Mouse (Mus musculus): ENCODE measurements around the gene Triobp. TPM values are rescaled to one million over a fixed set of nuclear protein-coding genes. Genes with fewer than 3 reads are reported as not detected.
A peak's percentile ranks its signal among the peaks of the same experiment; 100 is the strongest.
"Not testable (repeated sequence)": the region's sequence is repeated elsewhere in the genome, so short reads cannot be mapped to it uniquely, and the experiment has no call there.

Triobp gene
- total RNA-seq, 2 experiments from 2014 or later = 32.3 to 44.7 TPM

DNA sequence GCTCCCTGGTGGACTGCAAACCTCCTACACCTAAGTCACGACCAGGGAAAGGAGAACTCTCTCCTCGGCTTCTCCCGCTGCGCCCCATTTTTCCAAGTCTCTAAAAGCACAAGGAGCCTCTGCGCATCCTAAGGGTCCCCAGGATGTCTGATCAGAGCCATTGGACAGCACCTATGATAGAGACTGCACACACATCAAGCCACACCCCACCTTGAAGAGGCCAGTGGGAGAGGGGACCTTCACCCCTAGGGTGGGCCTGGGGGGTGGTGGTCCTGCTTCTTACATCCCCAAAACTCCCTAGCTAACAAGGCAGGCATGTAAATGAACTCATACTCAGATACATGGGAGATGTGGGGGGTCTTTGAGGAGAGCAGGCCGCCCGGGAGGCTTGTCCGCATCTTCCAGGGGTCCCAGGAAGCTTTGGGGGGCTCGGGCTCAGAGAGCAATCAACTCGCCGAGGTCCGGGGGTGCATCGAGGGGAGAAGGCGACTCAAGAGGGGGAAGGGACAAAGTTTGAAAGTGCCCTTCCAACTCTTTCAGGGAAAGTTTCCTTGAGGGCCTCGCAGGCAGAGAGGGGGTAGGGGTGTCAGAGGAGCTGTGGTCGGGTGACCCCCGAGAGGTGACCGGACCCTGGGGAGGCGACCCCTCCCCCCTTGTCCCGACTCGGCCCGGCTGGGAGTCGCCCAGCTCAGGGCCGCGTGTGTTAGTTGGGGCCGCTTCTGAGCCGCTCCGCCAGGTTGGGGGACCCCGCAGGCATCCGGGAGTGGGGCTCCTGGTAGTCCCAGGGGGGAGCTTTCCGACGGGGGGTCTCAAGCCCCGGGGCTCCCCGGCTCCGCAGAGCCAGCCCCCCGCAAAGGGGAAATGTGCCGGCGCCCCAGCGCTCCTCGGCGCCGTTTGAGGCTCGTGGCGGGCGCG, 80.0 kb downstream of the Triobp start:
- no peak for ATAC-seq (replicated peaks; ENCODE audit: poor library complexity, severe bottlenecking)

DNA sequence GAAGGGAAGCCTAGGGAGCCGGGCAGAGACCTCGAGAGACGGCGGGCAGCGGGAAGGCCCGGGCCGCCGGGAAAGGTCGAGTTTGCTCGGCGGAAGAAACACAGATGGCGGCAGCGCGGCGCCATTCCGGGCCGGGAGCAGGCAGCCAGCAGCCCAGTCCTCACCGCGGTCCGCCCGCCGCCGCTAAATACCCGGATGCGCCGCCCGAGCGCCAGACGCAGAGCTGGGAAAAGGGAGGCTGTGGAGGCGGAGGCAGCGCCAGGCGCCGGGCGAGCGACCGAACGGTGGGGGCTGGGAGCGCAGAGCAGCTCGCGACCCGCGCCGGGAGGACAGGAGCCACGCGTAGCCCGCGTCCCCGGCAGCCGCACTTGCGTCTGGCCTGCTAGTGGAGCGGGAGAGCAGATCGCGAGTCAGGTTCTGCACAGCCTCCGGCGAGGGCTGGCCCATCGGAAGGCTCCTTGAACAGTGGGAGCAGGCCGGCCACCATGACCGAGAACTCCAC, 80.8 kb downstream of the Triobp start, which contains the start of gene H1f0:
TSS of gene H1f0 (plus strand) at position 214 of the 502 bp plus-strand sequence.
- peak; percentile 69 for ATAC-seq (replicated peaks; ENCODE audit: poor library complexity, severe bottlenecking)

DNA sequence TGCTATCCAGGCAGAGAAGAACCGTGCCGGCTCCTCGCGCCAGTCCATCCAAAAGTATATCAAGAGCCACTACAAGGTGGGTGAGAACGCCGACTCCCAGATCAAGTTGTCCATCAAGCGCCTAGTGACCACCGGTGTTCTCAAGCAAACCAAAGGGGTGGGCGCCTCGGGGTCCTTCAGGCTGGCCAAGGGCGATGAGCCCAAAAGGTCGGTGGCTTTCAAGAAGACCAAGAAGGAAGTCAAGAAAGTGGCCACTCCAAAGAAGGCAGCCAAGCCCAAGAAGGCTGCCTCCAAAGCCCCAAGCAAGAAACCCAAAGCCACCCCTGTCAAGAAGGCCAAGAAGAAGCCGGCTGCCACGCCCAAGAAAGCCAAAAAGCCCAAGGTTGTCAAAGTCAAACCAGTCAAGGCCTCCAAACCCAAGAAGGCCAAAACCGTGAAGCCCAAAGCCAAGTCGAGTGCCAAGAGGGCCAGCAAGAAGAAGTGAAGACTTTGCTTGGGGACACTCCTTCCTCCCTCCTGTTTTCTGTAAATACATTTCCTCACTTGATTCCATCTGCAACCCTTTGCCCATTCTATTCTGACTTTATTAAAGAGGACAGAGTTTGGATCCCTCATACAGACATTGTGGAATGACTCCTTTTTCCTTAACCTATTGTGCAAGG, 81.4 kb downstream of the Triobp start:
- ATAC-seq (replicated peaks; ENCODE audit: poor library complexity, severe bottlenecking) = no peak

DNA sequence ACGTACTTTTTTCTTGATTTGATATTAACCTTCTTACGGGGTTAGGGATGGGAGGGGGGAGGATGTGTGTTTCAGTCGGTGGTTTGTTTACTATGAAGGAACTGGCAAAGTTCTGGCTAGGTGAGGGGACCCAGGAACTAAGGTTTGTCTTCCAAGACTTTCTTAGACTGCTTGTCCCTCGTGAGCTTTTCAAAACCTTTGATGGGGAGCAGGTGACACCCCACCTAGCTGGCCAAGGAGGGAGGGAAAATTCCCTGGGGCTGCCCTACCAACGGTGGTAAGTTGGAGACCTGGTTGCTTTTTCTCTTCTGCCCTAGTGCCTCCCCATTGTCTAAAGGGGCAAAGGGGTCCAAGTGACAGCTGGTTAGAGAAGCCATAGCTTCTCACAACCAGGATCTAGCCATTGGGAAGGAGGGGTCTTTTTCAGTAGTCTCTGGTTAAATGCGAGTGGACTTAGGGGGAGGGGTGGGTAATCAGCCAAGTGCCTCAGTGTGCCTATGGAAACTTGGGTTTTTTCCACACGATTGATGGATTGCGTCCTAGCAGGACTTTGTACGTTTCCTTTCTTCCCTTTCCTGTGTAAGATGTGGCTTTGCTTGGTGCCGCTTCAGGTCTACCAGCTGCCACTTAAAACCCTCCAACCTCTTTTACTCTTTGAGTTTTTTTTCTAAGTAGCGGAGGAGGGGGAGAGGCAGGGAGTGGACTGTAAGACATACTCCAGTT, 82.2 kb downstream of the Triobp start:
- no peak for ATAC-seq (replicated peaks; ENCODE audit: poor library complexity, severe bottlenecking)

DNA sequence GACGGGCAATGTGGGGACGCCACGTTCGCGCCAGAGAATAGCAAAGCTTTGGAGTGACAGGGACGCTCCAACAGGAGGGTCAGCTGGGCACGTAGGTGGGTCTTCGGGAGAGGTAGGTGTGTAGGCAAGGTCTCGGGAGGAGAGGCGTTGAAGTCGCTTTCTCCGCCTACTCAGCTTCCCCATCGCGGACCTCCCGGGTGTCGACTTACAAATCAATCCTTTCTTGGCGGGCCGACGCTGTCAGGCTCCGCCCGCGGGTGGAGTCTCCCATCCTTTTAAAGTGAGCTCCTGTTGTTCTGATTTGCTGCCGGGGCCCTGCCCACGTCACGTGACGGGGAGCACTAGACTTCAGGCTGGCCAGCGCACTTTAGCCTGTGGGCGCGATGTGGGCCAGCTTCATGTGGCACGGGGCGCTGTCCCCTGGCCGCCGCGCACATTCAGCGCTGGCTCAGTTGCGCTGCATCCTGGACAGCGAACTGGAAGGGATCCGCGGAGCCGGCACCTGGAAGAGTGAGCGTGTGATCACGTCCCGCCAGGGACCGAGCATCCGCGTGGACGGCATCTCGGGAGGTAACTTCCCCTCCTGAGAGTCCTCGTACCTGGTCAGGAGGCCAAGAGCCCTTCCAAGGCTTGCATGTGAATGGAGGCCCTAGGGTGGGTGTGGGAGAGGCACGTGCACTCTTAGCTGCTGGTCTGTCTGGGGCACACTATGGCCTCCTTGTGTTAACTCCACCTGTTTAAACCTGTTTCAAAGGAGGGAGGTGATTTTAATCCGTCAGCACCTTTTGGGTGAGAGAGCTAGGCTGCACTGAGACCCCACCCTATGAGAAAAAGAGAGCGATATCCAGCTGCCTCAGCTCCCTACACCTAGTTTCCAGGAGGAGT, 83.3 kb downstream of the Triobp start:
- peak; percentile 79 for ATAC-seq (replicated peaks; ENCODE audit: poor library complexity, severe bottlenecking)

DNA sequence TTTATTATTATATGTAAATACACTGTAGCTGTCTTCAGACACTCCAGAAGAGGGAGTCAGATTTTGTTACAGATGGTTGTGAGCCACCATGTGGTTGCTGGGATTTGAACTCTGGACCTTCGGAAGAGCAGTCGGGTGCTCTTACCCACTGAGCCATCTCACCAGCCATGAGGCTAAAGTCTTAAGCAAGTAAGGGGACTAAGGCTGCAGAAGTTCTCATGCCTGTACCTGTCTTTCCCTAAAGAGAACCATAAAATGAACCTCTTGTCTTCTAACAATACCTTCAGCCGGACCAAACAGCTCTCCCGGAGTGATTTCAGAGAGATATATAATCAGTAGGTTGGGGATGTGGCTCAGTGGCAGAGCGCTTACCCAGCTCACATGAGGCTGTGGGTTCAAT, 84.4 kb downstream of the Triobp start:
- not testable (repeated sequence) for ATAC-seq (replicated peaks; ENCODE audit: poor library complexity, severe bottlenecking)

DNA sequence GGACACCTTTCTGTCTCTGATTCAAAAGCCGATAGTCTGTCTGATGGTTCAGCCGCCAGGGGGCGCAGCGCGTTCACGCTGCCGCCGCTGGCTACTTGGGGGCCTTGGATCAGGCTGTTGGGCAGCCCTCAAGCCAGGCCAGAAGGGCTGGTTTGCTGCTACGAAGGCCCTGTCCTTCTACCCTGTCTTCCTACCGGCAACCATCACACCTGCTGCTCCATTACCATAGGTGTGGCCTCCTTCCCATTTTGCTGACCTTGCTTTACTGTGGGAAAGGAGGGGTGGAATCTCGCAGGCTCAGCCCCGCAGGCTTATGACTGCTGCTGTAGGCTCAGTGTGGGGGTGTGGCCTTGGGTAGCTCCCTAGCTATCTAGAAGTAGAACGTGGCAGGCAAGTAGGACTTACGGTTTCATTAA, 90.4 kb downstream of the Triobp start:
- peak; percentile 20; the same call in 1 of the 2 replicates for ATAC-seq (replicated peaks; ENCODE audit: poor library complexity, severe bottlenecking)

DNA sequence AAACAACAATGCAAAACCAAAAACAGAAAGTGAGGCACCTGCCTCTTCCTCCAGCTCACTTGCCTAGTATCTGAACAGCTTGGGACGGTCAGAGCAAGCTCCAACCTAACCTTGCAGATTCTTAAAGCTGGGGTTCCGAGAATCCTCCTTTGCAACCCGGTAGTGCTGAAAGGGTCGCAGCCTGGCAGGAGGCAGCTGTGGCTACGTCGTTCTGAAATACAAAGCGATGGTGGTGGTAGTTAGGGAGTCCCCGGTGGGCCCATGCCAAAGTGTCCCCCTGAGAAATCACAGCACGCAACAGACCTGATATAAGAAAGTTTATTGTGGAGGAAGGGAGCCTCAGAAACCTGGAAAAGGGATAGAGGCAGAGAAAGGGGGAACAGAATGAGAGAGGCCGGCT, 90.8 kb downstream of the Triobp start:
- no peak for ATAC-seq (replicated peaks; ENCODE audit: poor library complexity, severe bottlenecking)

DNA sequence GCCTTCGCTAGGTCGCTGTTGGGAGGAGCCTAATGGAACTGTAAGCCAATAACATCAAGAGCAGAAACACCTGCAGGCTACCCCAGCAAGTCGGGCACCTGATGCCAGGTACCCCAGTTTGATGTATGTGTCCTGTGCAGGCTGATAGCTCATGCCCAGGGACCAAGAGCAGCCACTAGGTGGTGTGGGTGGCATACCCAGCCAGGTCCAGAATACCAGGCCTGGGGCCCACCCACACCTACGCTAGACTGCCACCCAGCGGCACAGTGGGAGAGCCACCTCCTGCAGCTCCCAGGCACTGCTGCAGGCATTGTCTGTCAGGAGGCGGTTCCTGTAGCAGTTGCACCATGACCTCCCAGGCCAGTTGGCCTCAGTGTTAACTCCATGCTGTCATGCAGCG, 91.3 kb downstream of the Triobp start:
- peak; percentile 89 for ATAC-seq (replicated peaks; ENCODE audit: poor library complexity, severe bottlenecking)

DNA sequence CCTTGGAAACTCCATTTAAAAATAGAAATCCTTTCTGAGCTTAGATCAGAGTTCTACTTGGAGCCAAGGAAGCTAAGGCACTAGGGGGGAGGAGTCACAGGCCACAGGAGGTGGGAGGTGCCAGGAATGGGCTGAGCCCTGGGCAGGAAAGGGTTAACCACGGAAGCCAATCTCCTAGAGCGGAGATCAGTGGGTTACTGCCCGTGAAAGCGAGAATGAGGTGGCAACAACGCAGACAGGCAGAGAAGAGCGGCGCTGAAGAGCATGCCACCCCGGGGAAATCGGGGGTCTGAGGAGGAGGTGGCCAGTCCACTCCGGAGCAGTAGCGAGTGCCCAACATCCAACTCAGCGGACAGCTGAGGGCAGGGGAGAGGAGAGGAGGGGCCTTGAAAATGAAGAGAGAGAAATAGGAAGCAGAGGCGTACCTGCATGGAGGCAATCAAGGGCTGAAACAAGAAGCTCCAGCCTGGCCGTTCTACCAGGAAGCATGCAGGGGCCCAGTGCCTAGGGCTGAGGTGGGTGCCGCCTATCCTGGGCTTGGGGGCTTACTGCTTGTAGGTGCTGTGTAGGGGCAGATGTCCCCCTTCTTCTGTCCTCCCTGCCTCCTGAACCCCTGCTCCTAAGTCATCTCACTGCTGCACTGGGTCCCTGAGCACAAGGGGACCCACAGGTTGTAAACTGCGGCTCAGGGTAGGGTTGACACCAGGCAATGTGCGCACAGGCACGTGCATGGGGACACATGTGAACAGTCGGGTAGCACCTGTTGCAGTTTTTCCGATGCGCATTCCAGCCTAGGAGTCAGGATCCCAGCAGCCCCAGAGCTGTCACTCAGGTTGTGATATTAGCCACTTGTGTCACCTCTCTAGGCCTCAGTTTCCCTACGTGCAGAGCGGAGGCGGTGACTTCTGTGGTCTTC, 93.2 kb downstream of the Triobp start:
- ATAC-seq (replicated peaks; ENCODE audit: poor library complexity, severe bottlenecking) = peak; percentile 23

DNA sequence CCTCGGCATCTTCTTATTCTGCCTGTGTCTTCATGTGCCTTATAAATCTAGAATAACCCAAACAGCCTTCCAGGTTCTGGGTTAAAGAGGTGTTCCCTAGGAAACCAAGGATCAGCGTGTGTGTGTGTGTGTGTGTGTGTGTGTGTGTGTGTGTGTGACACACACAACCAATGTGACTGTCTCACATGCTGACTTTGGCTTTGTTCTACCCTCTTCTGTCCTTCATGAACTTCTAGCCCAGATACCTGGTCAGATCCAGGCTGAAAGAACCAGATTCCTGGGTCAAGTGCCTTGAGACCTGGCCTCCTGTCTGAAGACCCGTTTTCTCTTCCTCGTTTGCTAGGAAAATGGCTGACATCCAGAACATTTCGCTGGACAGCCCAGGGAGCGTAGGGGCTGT, 94.1 kb downstream of the Triobp start, which contains the start of gene Galr3:
TSS of gene Galr3 (plus strand) at position 301 of the 400 bp plus-strand sequence.
- no peak for ATAC-seq (replicated peaks; ENCODE audit: poor library complexity, severe bottlenecking)

DNA sequence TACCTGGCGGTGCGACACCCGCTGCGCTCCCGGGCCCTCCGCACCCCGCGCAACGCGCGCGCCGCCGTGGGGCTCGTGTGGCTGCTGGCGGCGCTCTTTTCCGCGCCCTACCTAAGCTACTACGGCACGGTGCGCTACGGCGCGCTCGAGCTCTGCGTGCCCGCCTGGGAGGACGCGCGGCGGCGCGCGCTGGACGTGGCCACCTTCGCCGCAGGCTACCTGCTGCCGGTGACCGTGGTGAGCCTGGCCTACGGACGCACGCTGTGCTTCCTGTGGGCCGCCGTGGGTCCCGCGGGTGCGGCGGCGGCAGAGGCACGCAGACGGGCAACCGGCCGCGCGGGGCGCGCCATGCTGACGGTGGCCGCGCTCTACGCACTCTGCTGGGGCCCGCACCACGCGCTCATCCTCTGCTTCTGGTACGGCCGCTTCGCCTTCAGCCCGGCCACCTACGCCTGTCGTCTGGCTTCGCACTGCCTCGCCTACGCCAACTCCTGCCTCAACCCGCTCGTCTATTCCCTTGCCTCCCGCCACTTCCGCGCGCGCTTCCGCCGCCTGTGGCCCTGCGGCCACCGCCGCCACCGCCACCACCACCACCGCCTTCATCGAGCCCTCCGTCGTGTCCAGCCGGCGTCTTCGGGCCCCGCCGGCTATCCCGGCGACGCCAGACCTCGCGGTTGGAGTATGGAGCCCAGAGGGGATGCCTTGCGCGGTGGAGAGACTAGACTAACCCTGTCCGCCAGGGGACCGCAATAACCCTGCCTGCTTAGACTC, 95.4 kb downstream of the Triobp start:
- 0 out of 2 replicates have a peak, but pooled peaks have one; percentile 1 for ATAC-seq (replicated peaks; ENCODE audit: poor library complexity, severe bottlenecking)

DNA sequence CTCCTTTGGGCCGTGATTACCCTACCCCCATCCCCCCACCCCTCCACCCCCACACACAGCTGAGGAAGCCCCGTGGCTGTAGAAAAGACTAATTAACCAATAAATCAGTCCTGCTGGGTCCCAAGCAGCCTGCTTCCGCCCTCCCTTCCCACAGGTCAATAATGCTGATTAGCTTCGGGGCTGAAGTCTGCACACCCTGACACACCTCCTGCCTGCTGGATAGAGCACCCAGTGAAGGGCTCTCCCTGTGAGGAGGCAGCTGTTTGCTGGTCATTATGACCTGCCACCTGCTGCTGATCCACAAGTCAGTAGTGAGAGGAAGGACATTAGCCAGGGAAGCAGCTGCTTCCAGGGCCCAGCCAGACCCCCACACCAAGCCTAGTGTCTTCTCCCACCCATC, 97.3 kb downstream of the Triobp start:
- ATAC-seq (replicated peaks; ENCODE audit: poor library complexity, severe bottlenecking) = no peak

DNA sequence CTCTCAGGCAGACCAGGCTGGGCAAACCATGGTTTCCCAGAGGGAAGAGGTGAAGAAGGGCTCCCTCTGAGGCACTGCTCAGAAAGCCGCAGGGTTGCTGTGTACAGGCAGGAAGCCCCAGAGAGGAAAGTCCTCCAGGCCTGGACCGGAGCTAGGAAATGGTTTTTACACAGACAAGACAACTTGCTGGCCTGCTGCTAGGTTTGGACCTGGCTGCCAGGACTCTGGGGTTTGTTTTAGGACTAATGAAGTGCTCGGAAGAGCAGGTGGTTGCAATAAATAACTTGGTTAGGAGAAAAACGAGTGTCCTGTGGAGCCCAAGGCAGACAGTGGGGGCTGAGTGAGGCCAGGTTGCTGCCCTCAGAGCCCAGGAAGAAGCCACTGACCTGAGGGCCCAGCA, 100.7 kb downstream of the Triobp start:
- no peak for ATAC-seq (replicated peaks; ENCODE audit: poor library complexity, severe bottlenecking)

DNA sequence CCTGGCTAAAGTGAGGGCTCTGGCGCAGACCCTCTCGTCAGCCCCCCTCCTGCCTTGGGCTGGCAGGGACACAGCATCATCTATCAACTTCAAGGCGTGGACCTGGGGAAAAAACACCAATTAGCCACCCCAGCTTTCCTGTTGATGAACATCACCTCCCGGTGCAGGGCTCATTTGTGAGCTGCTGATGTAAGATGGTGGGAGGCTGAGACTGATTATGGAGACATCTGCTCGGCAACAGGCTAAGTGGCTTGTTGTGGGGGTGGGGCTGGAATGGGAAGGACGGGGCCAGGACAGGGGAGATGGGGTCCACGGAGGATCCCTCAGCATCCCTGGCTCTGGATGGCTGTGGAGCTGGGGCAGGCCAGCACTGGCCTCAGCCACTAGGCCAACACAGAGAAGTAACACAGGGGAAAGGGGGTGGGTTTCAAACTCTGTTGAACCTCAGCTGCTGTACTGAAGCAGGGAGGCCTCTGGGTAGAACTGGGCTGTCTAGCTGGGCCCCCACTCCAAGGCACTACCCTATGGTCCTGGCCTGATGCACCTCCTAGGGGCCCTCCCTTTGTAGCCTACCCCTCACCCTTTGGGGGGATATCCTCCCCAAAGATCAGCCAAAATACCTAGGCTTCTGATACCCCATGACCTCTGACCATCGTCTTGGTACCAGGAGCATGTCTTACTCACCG, 102.8 kb downstream of the Triobp start:
- ATAC-seq (replicated peaks; ENCODE audit: poor library complexity, severe bottlenecking) = no peak

DNA sequence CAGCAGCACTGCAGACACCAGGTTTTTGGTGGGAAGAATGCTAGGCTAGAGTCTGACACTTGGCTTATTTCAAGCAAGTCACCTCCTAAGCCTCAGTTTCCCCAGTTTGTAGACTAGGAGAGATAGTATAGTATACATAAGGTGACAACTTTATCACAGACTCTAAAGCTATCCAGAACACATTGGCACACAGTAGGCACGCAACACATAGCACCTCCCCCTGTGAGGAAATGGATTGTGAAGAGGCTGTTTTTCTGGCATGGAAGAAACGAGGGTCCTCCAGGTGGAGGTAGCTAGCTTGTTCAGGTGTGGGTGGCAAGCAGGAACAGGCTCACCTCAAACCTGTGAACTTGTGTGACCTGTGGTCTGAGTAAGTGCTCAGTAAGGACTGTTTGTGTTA, 103.4 kb downstream of the Triobp start:
- no peak for ATAC-seq (replicated peaks; ENCODE audit: poor library complexity, severe bottlenecking)
